Mouse (Mus musculus) stomach, embryonic 16.5 days (tissue): ENCODE results near the gene Atp5e. TPM values are rescaled to one million over a fixed set of nuclear protein-coding genes. Genes with fewer than 3 reads are reported as not detected.

Experiments
- ATAC-seq: fragments of 200-750 bp; cut with Nextera tagmentation; 2 replicates; pipeline ENCODE4 v1.8.0; 2017; ENCODE audit warnings: moderate number of reproducible peaks, moderate TSS enrichment; ENCODE audit not compliant: insufficient read depth, low FRiP score
- H3K27ac ChIP-seq: fragments of 300-500 bp; sonication (generic); 2 replicates; pipeline ENCODE4 v1.5.1; 2014; ENCODE audit warnings: low read length
- H3K27me3 ChIP-seq: fragments of 300-500 bp; sonication (generic); 2 replicates; pipeline ENCODE4 v1.6.1; 2014; ENCODE audit warnings: low read length, control low read depth, mixed read lengths; ENCODE audit not compliant: control insufficient read depth, insufficient read depth
- H3K36me3 ChIP-seq: fragments of 300-500 bp; sonication (generic); 2 replicates; pipeline ENCODE4 v1.6.1; 2014; ENCODE audit warnings: low read length; ENCODE audit not compliant: control insufficient read depth, insufficient read depth
- H3K4me1 ChIP-seq: fragments of 300-500 bp; sonication (generic); 2 replicates; pipeline ENCODE4 v1.6.1; 2014; ENCODE audit warnings: low read length, control low read depth, mixed read lengths; ENCODE audit not compliant: control insufficient read depth, insufficient read depth
- H3K4me2 ChIP-seq: fragments of 300-500 bp; sonication (generic); 2 replicates; pipeline ENCODE4 v1.6.1; 2014; ENCODE audit warnings: low read depth, low read length, mixed read lengths
- H3K4me3 ChIP-seq: fragments of 300-500 bp; sonication (generic); replicated peaks from 2 replicates; pipeline ENCODE4 v1.5.1; 2014; ENCODE audit warnings: mild to moderate bottlenecking, low read length
- H3K9ac ChIP-seq: fragments of 300-500 bp; sonication (generic); 2 replicates; pipeline ENCODE4 v1.6.1; 2014; ENCODE audit warnings: low read length
- H3K9me3 ChIP-seq: fragments of 300-500 bp; sonication (generic); replicated peaks from 2 replicates; pipeline ENCODE4 v1.6.1; 2016; ENCODE audit warnings: low read length, control low read depth; ENCODE audit not compliant: control insufficient read depth
- WGBS: fragments of 180-500 bp; shearing (Covaris S2); extraction: QIAGEN DNeasy Blood & Tissue Kit; methylation state at CpG from one replicate; pipeline ENCODE4 v1.1.7; 2014; 5-methylcytosine and 5-hydroxymethylcytosine counted together
- polyA plus RNA-seq: library from polyadenylated mRNA; unstranded; fragments of >200 nt; fragmentation: Nextera tagmentation; extraction: Ambion mirVana; gene quantifications from 2 replicates; pipeline ENCODE4 v1.2.1, GENCODE M21; 2015

The Atp5e gene
- polyA plus RNA-seq, 1 experiment from 2014 or later, result 803 TPM

- no peak overlapping the region for H3K4me2 ChIP-seq
- WGBS, result 95% methylated on average over 9 of the region's 9 CpGs
- H3K27ac ChIP-seq, result no peak overlapping the region
- H3K27me3 ChIP-seq, result no peaks in the 10 kb centered on the region
- H3K36me3 ChIP-seq, result peaks cover 3% of the 10 kb centered on the region; the same call in 1 of the 2 replicates
- H3K4me3 ChIP-seq, result no peak overlapping the region
- H3K4me1 ChIP-seq, result peaks cover 16% of the 10 kb centered on the region
- H3K9ac ChIP-seq, result no peak overlapping the region
- no peak for ATAC-seq
- no peaks in the 10 kb centered on the region for H3K9me3 ChIP-seq
Measured at GRCm38 (mm10) chr2:174434943-174435342, 29.0 kb downstream of the Atp5e start.

GRCm38 (mm10) chr2:174428996-174429591 is 34.8 kb downstream of the Atp5e start:
- no peak for ATAC-seq
- WGBS, result 88% methylated on average over 10 of the region's 10 CpGs
- peaks cover 27% of the 10 kb centered on the region for H3K36me3 ChIP-seq

GRCm38 (mm10) chr2:174428076-174428835 is 35.6 kb downstream of the Atp5e start:
- WGBS, result 79% methylated on average over 18 of the region's 18 CpGs
- Histone ChIP-seq H3K36me3 (peaks cover 27% of the 10 kb centered on the region), H3K27me3 (no peaks in the 10 kb centered on the region), H3K27ac (no peak overlapping the region), H3K9me3 (no peaks in the 10 kb centered on the region), H3K4me2 (no peak overlapping the region), H3K9ac (no peak overlapping the region), H3K4me3 (no peak overlapping the region), H3K4me1 (no peaks in the 10 kb centered on the region)
- ATAC-seq, result no peak

More at GRCm38 (mm10) chr2:174428996-174429591, 34.8 kb downstream of the Atp5e start:
- Histone ChIP-seq H3K27ac (no peak overlapping the region), H3K9me3 (no peaks in the 10 kb centered on the region), H3K4me2 (no peak overlapping the region), H3K4me1 (no peaks in the 10 kb centered on the region), H3K9ac (no peak overlapping the region), H3K4me3 (no peak overlapping the region), H3K27me3 (no peaks in the 10 kb centered on the region)

- H3K9ac ChIP-seq, result no peak overlapping the region
- H3K4me3 ChIP-seq, result no peak overlapping the region
- H3K27ac ChIP-seq, result no peak overlapping the region
- WGBS, result 90% methylated on average over 12 of the region's 12 CpGs
- H3K4me1 ChIP-seq, result no peaks in the 10 kb centered on the region
- no peak for ATAC-seq
- H3K9me3 ChIP-seq, result no peaks in the 10 kb centered on the region
- H3K27me3 ChIP-seq, result no peaks in the 10 kb centered on the region
- no peak overlapping the region for H3K4me2 ChIP-seq
- peaks cover 31% of the 10 kb centered on the region for H3K36me3 ChIP-seq
Measured at GRCm38 (mm10) chr2:174426856-174427255, 37.0 kb downstream of the Atp5e start.

- Histone ChIP-seq H3K9ac (no peak overlapping the region), H3K27ac (no peak overlapping the region), H3K9me3 (no peaks in the 10 kb centered on the region), H3K4me1 (no peaks in the 10 kb centered on the region), H3K4me2 (no peak overlapping the region), H3K27me3 (no peaks in the 10 kb centered on the region), H3K36me3 (peaks cover 36% of the 10 kb centered on the region), H3K4me3 (no peak overlapping the region)
- no peak for ATAC-seq
- WGBS, result 86% methylated on average over 11 of the region's 11 CpGs
Measured at GRCm38 (mm10) chr2:174424301-174425085, 39.4 kb downstream of the Atp5e start.

- Histone ChIP-seq H3K36me3 (peaks cover 10% of the 10 kb centered on the region; the same call in 1 of the 2 replicates), H3K9me3 (no peaks in the 10 kb centered on the region), H3K4me2 (no peak overlapping the region), H3K4me3 (no peak overlapping the region), H3K27ac (no peak overlapping the region), H3K4me1 (peaks cover 7% of the 10 kb centered on the region; the same call in 1 of the 2 replicates), H3K27me3 (no peaks in the 10 kb centered on the region), H3K9ac (no peak overlapping the region)
- 87% methylated on average over 6 of the region's 6 CpGs for WGBS
- ATAC-seq, result no peak
Measured at GRCm38 (mm10) chr2:174421107-174421506, 42.8 kb downstream of the Atp5e start.

- peaks cover 7% of the 10 kb centered on the region; the same call in 1 of the 2 replicates for H3K4me1 ChIP-seq
- H3K36me3 ChIP-seq, result no peaks in the 10 kb centered on the region
- WGBS, result under 1% methylated on average over 40 of the region's 40 CpGs
- peak within 1 kb of the TSS; percentile 81 for H3K4me2 ChIP-seq
- peak within 1 kb of the TSS; percentile 96 for H3K9ac ChIP-seq
- H3K9me3 ChIP-seq, result no peaks in the 10 kb centered on the region
- no peak within 1 kb of the TSS; the same call in 1 of the 2 replicates for H3K27ac ChIP-seq
- H3K27me3 ChIP-seq, result no peaks in the 10 kb centered on the region
- peak within 1 kb of the TSS; percentile 90 for H3K4me3 ChIP-seq
- ATAC-seq, result peak; percentile 97
Measured at GRCm38 (mm10) chr2:174415731-174416310, 48.1 kb downstream of the Atp5e start, which contains the start of gene Nelfcd. TSS of gene Nelfcd (plus strand) at chr2:174415804.

- ATAC-seq, result no peak; the same call in 1 of the 2 replicates
- peak overlapping the region; percentile 81 for H3K4me2 ChIP-seq
- H3K27me3 ChIP-seq, result no peaks in the 10 kb centered on the region
- H3K27ac ChIP-seq, result no peak overlapping the region
- WGBS, result 41% methylated on average over 17 of the region's 18 CpGs
- peak overlapping the region; percentile 90 for H3K4me3 ChIP-seq
- no peaks in the 10 kb centered on the region for H3K36me3 ChIP-seq
- H3K9me3 ChIP-seq, result no peaks in the 10 kb centered on the region
- H3K4me1 ChIP-seq, result peaks cover 7% of the 10 kb centered on the region; the same call in 1 of the 2 replicates
- H3K9ac ChIP-seq, result no peak overlapping the region
Measured at GRCm38 (mm10) chr2:174415001-174415730, 48.7 kb downstream of the Atp5e start.
